Mouse (Mus musculus): ENCODE measurements around the gene Traf2. TPM values are rescaled to one million over a fixed set of nuclear protein-coding genes. Genes with fewer than 3 reads are reported as not detected.
A peak's percentile ranks its signal among the peaks of the same experiment; 100 is the strongest.

Traf2 gene
- 20.3 and 21.9 TPM in 2 replicates for polyA plus RNA-seq (2014; fragmentation: Nextera tagmentation; extraction: Ambion mirVana)

DNA sequence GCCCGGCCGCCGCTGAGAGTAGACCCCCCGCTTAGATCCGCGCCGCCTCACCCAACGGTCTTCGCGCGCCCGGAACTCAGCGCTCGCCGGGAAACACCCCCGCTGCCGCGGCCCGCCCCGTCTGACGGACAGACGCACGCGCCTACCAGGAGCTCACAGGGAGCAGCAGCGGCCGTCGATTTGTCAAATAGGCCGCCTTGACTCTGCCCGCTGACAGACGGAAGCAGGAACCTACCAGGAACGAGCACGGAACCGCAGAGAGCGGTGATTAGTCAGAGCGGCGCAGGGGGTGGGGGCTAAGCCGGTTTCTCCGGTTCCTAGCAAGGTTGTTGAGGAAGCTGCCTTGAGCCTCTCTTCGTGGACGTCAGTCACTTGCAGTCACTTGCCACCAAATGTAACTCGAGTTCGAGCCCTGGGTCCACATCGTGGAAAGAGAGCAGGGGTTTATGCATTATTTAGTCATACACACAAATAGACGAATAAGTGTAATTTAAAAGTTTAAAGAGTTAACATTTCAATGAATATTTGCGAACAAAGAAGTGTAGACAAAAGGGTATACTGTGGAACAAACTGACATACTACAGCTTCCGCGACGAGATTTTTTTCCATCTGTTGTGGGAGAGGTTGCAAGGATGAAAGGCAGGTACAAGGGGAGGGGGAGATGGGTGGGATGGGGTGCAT, at the start of gene Traf2:
Traf2 (minus strand) TSS at position 130 of the 681 bp plus-strand sequence.
- Histone ChIP-seq H3K9ac (ENCODE audit: low read depth, low read length) (peak within 1 kb of the TSS; percentile 84), H3K9me3 (replicated peaks; ENCODE audit: control insufficient read depth, low read length) (no peaks in the 10 kb centered on the region), H3K4me1 (ENCODE audit: control insufficient read depth, insufficient read depth, low read length) (peaks cover 6% of the 10 kb centered on the region; the same call in 1 of the 2 replicates), H3K27me3 (ENCODE audit: control insufficient read depth, insufficient read depth, low read length) (no peaks in the 10 kb centered on the region), H3K27ac (ENCODE audit: low read depth, low read length) (peak within 1 kb of the TSS; percentile 87), H3K4me3 (ENCODE audit: low read depth, low read length) (peak within 1 kb of the TSS; percentile 63), H3K4me2 (peak within 1 kb of the TSS; percentile 93), H3K36me3 (ENCODE audit: control insufficient read depth, insufficient read depth, low read length) (no peaks in the 10 kb centered on the region)
- peak; percentile 97 for ATAC-seq (replicated peaks; ENCODE audit: insufficient number of reproducible peaks, low FRiP score, low TSS enrichment)
- 3% methylated on average over 48 of the region's 48 CpGs for WGBS (ENCODE audit: insufficient replicate concordance)

DNA sequence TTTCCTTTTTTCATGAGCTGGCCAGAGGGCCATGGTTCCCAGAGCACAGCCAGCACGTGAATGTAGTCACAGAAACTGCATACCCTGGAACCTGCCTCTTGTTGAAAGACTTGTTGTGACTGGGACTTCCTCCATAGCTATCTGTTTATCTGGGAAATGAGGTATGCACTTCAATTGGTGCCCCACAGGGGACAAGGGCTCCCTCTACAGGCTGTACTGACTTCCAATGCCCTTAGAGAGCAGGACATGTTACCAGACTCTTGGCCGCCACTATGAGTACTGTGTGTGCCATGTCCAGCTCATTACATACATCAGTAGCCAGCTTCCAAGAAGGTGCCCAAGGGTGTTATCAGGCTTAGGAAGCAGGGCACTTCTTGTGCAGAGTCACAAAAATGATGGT, 45.1 kb upstream of the Traf2 start:
- Histone ChIP-seq H3K27ac (ENCODE audit: low read depth, low read length) (no peak overlapping the region), H3K4me2 (no peak overlapping the region), H3K9me3 (replicated peaks; ENCODE audit: control insufficient read depth, low read length) (no peaks in the 10 kb centered on the region), H3K9ac (ENCODE audit: low read depth, low read length) (no peak overlapping the region), H3K27me3 (ENCODE audit: control insufficient read depth, insufficient read depth, low read length) (no peaks in the 10 kb centered on the region), H3K36me3 (ENCODE audit: control insufficient read depth, insufficient read depth, low read length) (peaks cover 46% of the 10 kb centered on the region), H3K4me3 (ENCODE audit: low read depth, low read length) (no peak overlapping the region), H3K4me1 (ENCODE audit: control insufficient read depth, insufficient read depth, low read length) (no peaks in the 10 kb centered on the region)
- ATAC-seq (replicated peaks; ENCODE audit: insufficient number of reproducible peaks, low FRiP score, low TSS enrichment), result no peak
- 85% methylated on average over 2 of the region's 2 CpGs for WGBS (ENCODE audit: insufficient replicate concordance)

DNA sequence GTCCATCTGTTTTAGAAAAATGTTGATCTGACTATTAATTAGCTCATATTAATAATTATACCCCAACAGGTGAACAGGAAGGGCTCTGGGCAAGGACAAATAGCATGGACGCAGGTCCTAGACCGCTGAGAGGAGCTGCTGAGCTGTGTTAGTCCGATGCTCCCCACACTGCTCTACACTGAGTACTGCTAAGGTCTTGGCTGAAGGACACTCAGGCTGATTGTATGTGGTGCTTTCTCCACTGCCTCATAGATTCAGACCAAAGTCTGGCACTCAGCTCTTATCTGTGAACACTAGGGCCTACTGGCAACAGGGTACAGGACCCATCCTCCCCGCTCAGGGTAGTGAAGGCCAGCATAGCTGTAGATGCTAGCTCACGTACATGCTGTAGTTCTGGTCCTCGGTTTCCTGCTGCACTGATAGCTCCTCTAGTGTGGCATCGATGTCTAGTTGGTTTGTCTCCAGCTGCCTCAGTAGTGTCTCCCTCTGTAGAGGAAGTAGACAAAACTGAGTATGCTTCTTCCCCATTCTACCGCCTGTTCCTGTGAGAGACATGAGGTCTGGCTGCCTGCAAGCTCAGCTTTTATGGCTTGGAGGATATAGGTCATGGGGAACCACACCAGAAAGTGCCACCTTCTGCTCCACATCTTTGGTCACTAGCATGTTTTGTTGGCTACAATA, 41.6 kb upstream of the Traf2 start:
- Histone ChIP-seq H3K9me3 (replicated peaks; ENCODE audit: control insufficient read depth, low read length) (no peaks in the 10 kb centered on the region), H3K4me2 (no peak overlapping the region), H3K4me3 (ENCODE audit: low read depth, low read length) (no peak overlapping the region), H3K27ac (ENCODE audit: low read depth, low read length) (no peak overlapping the region), H3K36me3 (ENCODE audit: control insufficient read depth, insufficient read depth, low read length) (peaks cover 39% of the 10 kb centered on the region), H3K4me1 (ENCODE audit: control insufficient read depth, insufficient read depth, low read length) (no peaks in the 10 kb centered on the region), H3K9ac (ENCODE audit: low read depth, low read length) (no peak overlapping the region), H3K27me3 (ENCODE audit: control insufficient read depth, insufficient read depth, low read length) (no peaks in the 10 kb centered on the region)
- 88% methylated on average over 8 of the region's 8 CpGs for WGBS (ENCODE audit: insufficient replicate concordance)
- no peak for ATAC-seq (replicated peaks; ENCODE audit: insufficient number of reproducible peaks, low FRiP score, low TSS enrichment)

DNA sequence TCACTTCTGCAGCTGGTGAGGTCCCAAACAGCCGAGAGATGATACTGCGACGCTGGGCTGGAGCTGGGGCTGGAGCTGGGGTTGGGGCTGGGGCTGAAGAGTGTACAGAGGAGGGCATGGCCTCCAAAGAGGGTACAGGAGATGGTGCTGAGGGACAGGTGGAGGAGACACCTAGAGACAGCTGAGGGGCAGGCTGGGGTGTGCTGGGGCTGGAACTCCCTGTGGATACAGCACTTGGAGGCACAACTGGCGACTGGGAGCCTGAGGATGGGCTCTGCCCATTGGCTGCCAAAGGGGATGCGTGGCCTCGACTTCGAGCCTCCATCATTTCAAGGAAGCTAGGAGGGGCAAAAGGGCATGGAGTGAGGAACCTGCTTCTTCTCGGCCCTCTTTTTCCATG, 40.5 kb upstream of the Traf2 start:
- no peak overlapping the region for H3K4me3 ChIP-seq (ENCODE audit: low read depth, low read length)
- ATAC-seq (replicated peaks; ENCODE audit: insufficient number of reproducible peaks, low FRiP score, low TSS enrichment), result no peak
- H3K4me2 ChIP-seq, result no peak overlapping the region
- H3K4me1 ChIP-seq (ENCODE audit: control insufficient read depth, insufficient read depth, low read length), result peaks cover 5% of the 10 kb centered on the region
- H3K9ac ChIP-seq (ENCODE audit: low read depth, low read length), result no peak overlapping the region
- WGBS (ENCODE audit: insufficient replicate concordance), result 83% methylated on average over 8 of the region's 8 CpGs
- H3K9me3 ChIP-seq (replicated peaks; ENCODE audit: control insufficient read depth, low read length), result no peaks in the 10 kb centered on the region
- H3K36me3 ChIP-seq (ENCODE audit: control insufficient read depth, insufficient read depth, low read length), result peaks cover 29% of the 10 kb centered on the region
- H3K27ac ChIP-seq (ENCODE audit: low read depth, low read length), result no peak overlapping the region
- no peaks in the 10 kb centered on the region for H3K27me3 ChIP-seq (ENCODE audit: control insufficient read depth, insufficient read depth, low read length)

DNA sequence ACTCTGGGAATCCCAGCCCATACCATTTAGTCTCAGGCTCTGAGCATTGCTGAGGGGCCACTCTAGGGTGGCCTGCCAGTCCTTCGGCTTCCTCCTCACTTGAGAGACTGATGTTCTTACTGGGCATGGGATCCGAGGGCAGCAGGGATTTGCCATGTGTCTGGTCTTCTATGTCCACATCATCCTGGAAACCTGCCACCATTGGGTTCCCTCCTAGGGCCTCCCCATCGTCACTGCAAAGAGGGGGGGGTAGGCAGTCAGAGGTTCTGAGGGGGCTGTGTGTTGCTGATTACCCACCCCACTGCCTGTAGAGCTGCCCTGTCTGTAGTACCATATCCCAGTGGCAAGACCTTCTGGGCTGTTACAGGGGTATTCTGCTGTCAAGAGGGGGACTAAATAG, 38.9 kb upstream of the Traf2 start:
- Histone ChIP-seq H3K9ac (ENCODE audit: low read depth, low read length) (no peak overlapping the region), H3K9me3 (replicated peaks; ENCODE audit: control insufficient read depth, low read length) (no peaks in the 10 kb centered on the region), H3K36me3 (ENCODE audit: control insufficient read depth, insufficient read depth, low read length) (peaks cover 20% of the 10 kb centered on the region), H3K4me2 (no peak overlapping the region), H3K4me1 (ENCODE audit: control insufficient read depth, insufficient read depth, low read length) (peaks cover 14% of the 10 kb centered on the region), H3K27me3 (ENCODE audit: control insufficient read depth, insufficient read depth, low read length) (peaks cover 3% of the 10 kb centered on the region), H3K27ac (ENCODE audit: low read depth, low read length) (no peak overlapping the region), H3K4me3 (ENCODE audit: low read depth, low read length) (no peak overlapping the region)
- ATAC-seq (replicated peaks; ENCODE audit: insufficient number of reproducible peaks, low FRiP score, low TSS enrichment), result no peak
- WGBS (ENCODE audit: insufficient replicate concordance), result 95% methylated on average over 3 of the region's 3 CpGs

DNA sequence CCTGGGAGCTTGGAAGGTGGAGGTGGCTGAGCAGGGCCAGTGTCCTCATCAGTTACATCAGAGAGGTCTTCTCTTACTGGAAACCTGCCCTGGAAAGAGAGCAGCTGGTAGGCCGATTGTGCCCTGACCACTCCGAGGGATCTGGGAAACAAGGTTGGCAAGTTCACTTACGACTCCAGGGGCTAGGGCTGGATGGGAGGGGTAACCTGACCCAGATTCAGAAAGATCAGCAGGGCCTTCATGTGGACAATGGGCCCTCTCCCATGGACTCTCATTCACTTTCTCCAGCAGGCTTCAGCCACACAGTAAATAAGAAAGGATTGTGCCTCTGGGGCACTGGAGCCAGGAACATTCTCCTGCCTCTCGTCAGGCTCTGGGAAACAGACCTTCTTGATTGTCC, 38.1 kb upstream of the Traf2 start:
- Histone ChIP-seq H3K27ac (ENCODE audit: low read depth, low read length) (no peak overlapping the region), H3K4me1 (ENCODE audit: control insufficient read depth, insufficient read depth, low read length) (peaks cover 17% of the 10 kb centered on the region), H3K9ac (ENCODE audit: low read depth, low read length) (no peak overlapping the region), H3K36me3 (ENCODE audit: control insufficient read depth, insufficient read depth, low read length) (peaks cover 13% of the 10 kb centered on the region), H3K4me2 (no peak overlapping the region), H3K9me3 (replicated peaks; ENCODE audit: control insufficient read depth, low read length) (no peaks in the 10 kb centered on the region), H3K27me3 (ENCODE audit: control insufficient read depth, insufficient read depth, low read length) (peaks cover 11% of the 10 kb centered on the region), H3K4me3 (ENCODE audit: low read depth, low read length) (no peak overlapping the region)
- no peak for ATAC-seq (replicated peaks; ENCODE audit: insufficient number of reproducible peaks, low FRiP score, low TSS enrichment)
- 88% methylated on average over 4 of the region's 4 CpGs for WGBS (ENCODE audit: insufficient replicate concordance)

DNA sequence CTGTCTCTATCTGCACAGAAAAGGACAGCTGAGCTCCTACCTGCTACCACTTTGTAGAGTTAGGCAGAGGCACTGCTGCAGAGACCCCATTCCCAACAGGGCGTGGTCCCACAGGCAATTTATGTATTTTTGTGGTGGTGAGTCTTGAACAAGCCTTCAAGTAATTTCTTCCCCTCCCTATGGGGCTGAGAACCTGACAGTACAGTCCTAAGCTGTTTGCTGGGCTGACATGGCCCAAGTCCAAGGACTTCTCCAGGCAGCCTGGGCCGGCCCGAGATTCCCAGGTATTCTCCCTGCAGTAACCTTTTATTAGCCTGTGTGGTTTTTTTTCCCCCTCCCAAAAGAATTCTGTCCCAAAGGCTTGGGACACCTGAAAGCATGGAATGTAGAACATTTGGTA, 37.4 kb upstream of the Traf2 start:
- WGBS (ENCODE audit: insufficient replicate concordance), result 92% methylated on average over 3 of the region's 3 CpGs
- peaks cover 13% of the 10 kb centered on the region for H3K36me3 ChIP-seq (ENCODE audit: control insufficient read depth, insufficient read depth, low read length)

DNA sequence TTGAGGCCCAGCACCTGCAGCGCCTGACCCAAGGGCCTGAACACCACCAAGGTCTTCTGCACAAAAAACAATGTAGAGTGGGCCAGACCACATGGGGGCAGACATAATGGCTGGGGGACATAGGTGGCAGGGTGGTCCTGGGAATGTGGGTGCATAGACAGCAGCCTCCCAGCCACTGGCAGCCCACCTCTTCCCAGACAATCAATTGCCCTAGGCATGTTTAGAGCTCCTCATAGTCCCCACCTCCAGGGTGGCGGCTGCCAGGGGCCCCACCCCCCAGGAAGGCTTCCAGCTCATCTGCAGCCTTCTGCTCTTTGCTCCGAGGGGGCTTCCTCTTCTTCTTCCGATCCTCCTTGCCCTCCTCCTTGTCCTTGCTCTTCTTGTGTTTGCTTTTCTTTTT, 36.8 kb upstream of the Traf2 start:
- H3K4me1 ChIP-seq (ENCODE audit: control insufficient read depth, insufficient read depth, low read length), result peaks cover 26% of the 10 kb centered on the region
- H3K4me2 ChIP-seq, result no peak overlapping the region
- ATAC-seq (replicated peaks; ENCODE audit: insufficient number of reproducible peaks, low FRiP score, low TSS enrichment), result no peak
- no peak overlapping the region for H3K9ac ChIP-seq (ENCODE audit: low read depth, low read length)
- H3K27me3 ChIP-seq (ENCODE audit: control insufficient read depth, insufficient read depth, low read length), result peaks cover 24% of the 10 kb centered on the region
- no peak overlapping the region for H3K4me3 ChIP-seq (ENCODE audit: low read depth, low read length)
- H3K9me3 ChIP-seq (replicated peaks; ENCODE audit: control insufficient read depth, low read length), result no peaks in the 10 kb centered on the region
- H3K36me3 ChIP-seq (ENCODE audit: control insufficient read depth, insufficient read depth, low read length), result peaks cover 13% of the 10 kb centered on the region
- H3K27ac ChIP-seq (ENCODE audit: low read depth, low read length), result no peak overlapping the region
- 66% methylated on average over 4 of the region's 4 CpGs for WGBS (ENCODE audit: insufficient replicate concordance)

More for the DNA sequence above, 37.4 kb upstream of the Traf2 start:
- Histone ChIP-seq H3K4me1 (ENCODE audit: control insufficient read depth, insufficient read depth, low read length) (peaks cover 22% of the 10 kb centered on the region), H3K9ac (ENCODE audit: low read depth, low read length) (no peak overlapping the region), H3K27ac (ENCODE audit: low read depth, low read length) (no peak overlapping the region), H3K4me3 (ENCODE audit: low read depth, low read length) (no peak overlapping the region), H3K9me3 (replicated peaks; ENCODE audit: control insufficient read depth, low read length) (no peaks in the 10 kb centered on the region), H3K4me2 (no peak overlapping the region), H3K27me3 (ENCODE audit: control insufficient read depth, insufficient read depth, low read length) (peaks cover 18% of the 10 kb centered on the region)
- ATAC-seq (replicated peaks; ENCODE audit: insufficient number of reproducible peaks, low FRiP score, low TSS enrichment), result no peak

DNA sequence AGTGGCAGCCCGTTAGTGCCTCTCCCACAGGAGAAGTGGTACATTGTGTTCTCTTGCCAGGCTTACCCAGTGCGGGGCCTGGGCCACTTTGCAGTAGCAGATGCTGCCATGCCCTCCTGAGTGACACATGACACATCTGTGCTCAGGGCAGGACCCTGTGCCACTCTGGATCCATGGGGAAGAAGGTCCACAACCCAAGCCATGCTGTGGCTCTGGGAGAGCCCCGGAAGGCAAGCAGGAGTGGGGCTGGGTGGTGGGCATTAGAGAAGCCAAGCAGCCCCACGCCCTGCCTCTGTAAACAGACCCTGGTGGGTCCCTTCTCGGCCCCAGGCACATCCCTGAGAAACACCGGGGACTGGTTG, 36.4 kb upstream of the Traf2 start:
- Histone ChIP-seq H3K9ac (ENCODE audit: low read depth, low read length) (no peak overlapping the region), H3K4me1 (ENCODE audit: control insufficient read depth, insufficient read depth, low read length) (peaks cover 31% of the 10 kb centered on the region), H3K4me2 (no peak overlapping the region), H3K4me3 (ENCODE audit: low read depth, low read length) (no peak overlapping the region), H3K27ac (ENCODE audit: low read depth, low read length) (no peak overlapping the region), H3K9me3 (replicated peaks; ENCODE audit: control insufficient read depth, low read length) (no peaks in the 10 kb centered on the region), H3K27me3 (ENCODE audit: control insufficient read depth, insufficient read depth, low read length) (peaks cover 28% of the 10 kb centered on the region), H3K36me3 (ENCODE audit: control insufficient read depth, insufficient read depth, low read length) (peaks cover 13% of the 10 kb centered on the region)
- no peak for ATAC-seq (replicated peaks; ENCODE audit: insufficient number of reproducible peaks, low FRiP score, low TSS enrichment)
- 87% methylated on average over 6 of the region's 6 CpGs for WGBS (ENCODE audit: insufficient replicate concordance)
